Mouse (Mus musculus): ENCODE measurements around the gene Ralgapa1. TPM values are rescaled to one million over a fixed set of nuclear protein-coding genes. Genes with fewer than 3 reads are reported as not detected.

The Ralgapa1 gene
- 21.1 and 22.0 TPM in 2 replicates for polyA plus RNA-seq (2015; fragmentation: Nextera tagmentation; extraction: Ambion mirVana)

DNA sequence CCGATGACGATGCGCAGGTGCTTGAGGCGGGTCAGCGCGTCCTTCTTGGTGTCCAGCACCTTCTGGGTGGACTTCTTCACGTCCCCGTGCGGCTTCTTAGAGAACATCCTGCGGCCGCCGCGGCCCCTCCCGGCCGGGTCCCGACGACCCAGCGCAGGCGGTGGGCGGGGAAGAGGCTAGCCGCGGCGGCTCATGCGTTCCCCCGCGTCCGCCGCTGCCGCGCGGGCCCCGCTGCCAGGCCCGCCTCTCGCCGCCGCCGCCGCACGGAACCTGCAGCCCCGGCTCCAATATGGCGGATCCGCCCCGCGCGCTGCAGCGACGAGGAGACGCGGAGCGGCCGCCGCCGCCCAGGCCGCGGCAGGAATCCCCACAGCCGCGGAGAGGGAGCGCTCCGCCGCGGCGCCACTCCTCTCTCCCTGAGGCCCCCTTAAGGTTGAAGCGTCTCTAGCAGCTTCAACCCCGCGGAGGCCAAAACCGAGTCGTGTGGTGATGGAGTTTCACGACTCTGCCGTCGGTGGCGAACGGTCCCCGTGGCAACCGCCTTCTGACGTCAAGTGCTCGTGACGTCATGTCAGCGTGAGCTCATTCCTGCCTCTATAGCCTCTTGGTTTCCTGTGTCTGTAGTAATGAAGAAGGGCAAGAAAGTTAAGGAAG is at the start of gene Ralgapa1:
Gene Ralgapa1 (minus strand): TSS at position 507 of the 654 bp plus-strand sequence.
- 0% methylated on average over 49 of the region's 78 CpGs for WGBS

DNA sequence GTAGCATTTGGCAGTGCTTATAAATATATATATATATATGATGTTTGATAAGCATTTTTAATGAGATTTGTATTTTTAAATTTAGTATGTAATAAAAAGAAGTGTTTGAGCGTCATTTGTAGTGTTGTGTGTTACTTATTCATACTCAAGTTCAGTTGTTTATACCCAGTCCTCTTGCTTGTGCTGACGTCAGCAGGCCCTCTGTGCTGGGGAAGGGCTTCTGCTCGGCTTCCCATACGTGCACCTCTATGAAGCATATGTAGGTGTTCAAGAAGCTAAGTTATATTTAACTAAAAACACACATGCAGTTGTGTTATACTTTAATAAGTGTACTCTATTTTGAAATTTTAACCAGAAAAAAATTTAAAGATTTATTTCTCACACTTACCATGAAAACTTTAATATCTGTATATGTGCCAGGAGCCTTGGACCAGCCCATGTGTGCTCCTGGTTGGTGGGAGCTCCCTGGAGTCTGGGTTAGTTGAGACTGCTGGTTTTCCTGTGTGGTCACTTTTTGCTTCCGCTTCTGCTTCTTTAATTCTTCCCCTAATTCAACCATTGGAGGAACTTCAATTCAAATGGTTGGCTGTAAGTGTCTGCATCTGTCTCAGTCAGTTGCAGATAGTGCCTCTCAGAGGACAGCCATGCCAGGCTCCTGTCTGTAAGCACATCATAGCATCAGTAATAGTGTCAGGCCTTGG is 48.8 kb upstream of the Ralgapa1 start:
- Histone ChIP-seq H3K4me3 (ENCODE audit: low read length) (no peak overlapping the region), H3K4me1 (ENCODE audit: control insufficient read depth, insufficient read depth, low read depth, low read length) (no peaks in the 10 kb centered on the region), H3K9ac (ENCODE audit: low read depth, low read length) (no peak overlapping the region), H3K27me3 (replicated peaks; ENCODE audit: control insufficient read depth, insufficient read depth, low read length) (no peaks in the 10 kb centered on the region), H3K36me3 (ENCODE audit: control insufficient read depth, insufficient read depth, low read length) (peaks cover 34% of the 10 kb centered on the region), H3K27ac (ENCODE audit: low read depth, low read length) (no peak overlapping the region), H3K9me3 (ENCODE audit: control insufficient read depth, low read length) (peaks cover 2% of the 10 kb centered on the region; the same call in 1 of the 2 replicates), H3K4me2 (ENCODE audit: low read length) (no peak overlapping the region)
- no peak for ATAC-seq
- 96% methylated on average over 5 of the region's 5 CpGs for WGBS

More for the DNA sequence above, at the start of gene Ralgapa1:
- Histone ChIP-seq H3K27me3 (replicated peaks; ENCODE audit: control insufficient read depth, insufficient read depth, low read length) (no peaks in the 10 kb centered on the region), H3K9ac (ENCODE audit: low read depth, low read length) (peak within 1 kb of the TSS; percentile 97), H3K4me1 (ENCODE audit: control insufficient read depth, insufficient read depth, low read depth, low read length) (peaks cover 10% of the 10 kb centered on the region), H3K4me2 (ENCODE audit: low read length) (peak within 1 kb of the TSS; percentile 81), H3K9me3 (ENCODE audit: control insufficient read depth, low read length) (no peaks in the 10 kb centered on the region), H3K27ac (ENCODE audit: low read depth, low read length) (peak within 1 kb of the TSS; percentile 96), H3K4me3 (ENCODE audit: low read length) (peak within 1 kb of the TSS; percentile 99), H3K36me3 (ENCODE audit: control insufficient read depth, insufficient read depth, low read length) (no peaks in the 10 kb centered on the region)
- peak; percentile 94 for ATAC-seq

DNA sequence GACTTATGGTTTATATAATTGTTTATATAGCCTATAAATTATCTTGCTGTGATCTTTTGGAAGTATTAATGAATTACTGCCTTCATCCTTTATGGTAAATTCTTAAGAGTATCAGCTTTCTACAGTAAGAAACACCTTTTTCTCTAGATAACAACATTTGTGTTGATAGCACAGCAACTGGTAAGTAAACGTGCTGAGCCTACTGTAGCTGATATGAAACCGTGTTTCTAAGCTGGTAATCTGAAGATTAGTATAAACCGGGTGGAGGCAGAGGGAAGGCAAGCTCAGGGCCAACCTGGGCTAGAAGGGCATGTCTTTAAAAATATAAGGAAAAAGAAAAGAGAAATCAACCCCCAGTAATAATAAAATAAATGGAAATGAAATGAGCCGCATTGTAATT is 46.8 kb upstream of the Ralgapa1 start:
- H3K27me3 ChIP-seq (replicated peaks; ENCODE audit: control insufficient read depth, insufficient read depth, low read length): no peaks in the 10 kb centered on the region
- 93% methylated on average over 4 of the region's 4 CpGs for WGBS
- H3K4me3 ChIP-seq (ENCODE audit: low read length): no peak overlapping the region
- H3K4me2 ChIP-seq (ENCODE audit: low read length): no peak overlapping the region
- no peak overlapping the region for H3K9ac ChIP-seq (ENCODE audit: low read depth, low read length)
- H3K4me1 ChIP-seq (ENCODE audit: control insufficient read depth, insufficient read depth, low read depth, low read length): no peaks in the 10 kb centered on the region
- H3K27ac ChIP-seq (ENCODE audit: low read depth, low read length): no peak overlapping the region
- ATAC-seq: no peak
- H3K36me3 ChIP-seq (ENCODE audit: control insufficient read depth, insufficient read depth, low read length): peaks cover 39% of the 10 kb centered on the region
- H3K9me3 ChIP-seq (ENCODE audit: control insufficient read depth, low read length): peaks cover 2% of the 10 kb centered on the region; the same call in 1 of the 2 replicates

DNA sequence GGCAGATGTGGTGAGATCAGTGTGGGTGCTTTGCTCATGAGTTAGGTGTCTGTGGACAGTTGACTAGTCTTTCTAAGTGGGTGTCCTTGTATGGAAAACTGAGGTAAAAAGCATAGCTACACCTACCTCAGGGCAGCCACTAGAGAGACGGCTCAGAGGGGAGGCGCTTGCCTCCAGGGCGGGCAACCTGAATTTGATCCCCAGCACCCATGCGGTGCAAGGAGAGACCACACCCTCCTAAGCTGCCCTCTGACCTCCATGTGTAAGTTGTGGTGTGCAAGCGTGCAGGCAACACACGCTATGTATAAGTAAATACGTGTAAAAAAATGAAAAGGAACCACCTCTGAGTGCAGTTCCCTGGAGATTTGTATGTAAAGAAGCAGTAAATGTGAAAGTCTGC is 39.7 kb upstream of the Ralgapa1 start:
- Histone ChIP-seq H3K4me2 (ENCODE audit: low read length) (no peak overlapping the region), H3K27me3 (replicated peaks; ENCODE audit: control insufficient read depth, insufficient read depth, low read length) (no peaks in the 10 kb centered on the region), H3K4me3 (ENCODE audit: low read length) (no peak overlapping the region), H3K27ac (ENCODE audit: low read depth, low read length) (no peak overlapping the region), H3K4me1 (ENCODE audit: control insufficient read depth, insufficient read depth, low read depth, low read length) (no peaks in the 10 kb centered on the region), H3K9ac (ENCODE audit: low read depth, low read length) (no peak overlapping the region), H3K36me3 (ENCODE audit: control insufficient read depth, insufficient read depth, low read length) (peaks cover 46% of the 10 kb centered on the region), H3K9me3 (ENCODE audit: control insufficient read depth, low read length) (peaks cover 8% of the 10 kb centered on the region)
- ATAC-seq: no peak
- 91% methylated on average over 7 of the region's 7 CpGs for whole genome bisulfite sequencing

DNA sequence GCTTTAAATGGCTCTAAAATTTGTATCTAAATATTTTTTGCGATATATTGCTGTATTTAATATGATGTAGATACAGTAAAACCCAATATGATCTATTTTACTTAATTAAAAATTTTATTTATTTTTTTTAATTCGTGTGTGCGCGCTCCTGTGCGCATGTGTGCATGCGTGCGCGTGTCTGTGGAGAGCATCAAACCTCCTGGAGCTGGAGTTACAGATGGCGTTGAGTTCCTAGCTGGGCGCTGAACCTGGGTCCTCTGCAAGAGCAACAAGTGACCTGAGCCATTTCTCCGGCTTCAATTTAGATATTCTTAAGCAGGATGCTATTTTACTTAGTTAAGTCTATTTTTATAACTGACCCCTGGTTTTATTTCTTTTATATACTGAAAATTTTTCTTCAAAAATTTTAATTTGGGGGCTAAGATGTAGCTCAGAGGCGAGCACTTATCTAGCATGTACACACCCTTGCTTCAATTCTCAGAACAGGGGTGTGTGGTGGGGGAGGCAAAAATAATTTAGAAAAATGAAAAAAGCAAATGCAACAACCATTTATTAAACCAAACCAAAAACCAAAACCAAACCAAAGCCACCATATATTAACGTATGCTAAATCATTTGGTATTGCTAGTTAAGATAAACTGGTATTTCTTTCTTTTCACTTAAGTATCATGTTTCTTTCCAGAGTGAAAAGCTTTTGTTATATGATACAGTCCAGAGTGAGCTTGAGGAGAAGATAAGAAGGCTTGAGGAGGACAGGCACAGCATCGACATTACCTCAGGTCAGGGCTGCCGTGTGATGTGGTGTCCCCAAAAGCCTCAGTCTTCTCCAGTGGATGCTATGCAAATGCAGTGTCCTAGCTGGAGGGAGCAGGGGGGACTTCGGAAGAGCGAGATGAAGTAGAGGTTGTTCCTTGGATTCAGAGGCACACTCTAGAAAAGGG is 38.7 kb upstream of the Ralgapa1 start:
- Histone ChIP-seq H3K36me3 (ENCODE audit: control insufficient read depth, insufficient read depth, low read length) (peaks cover 39% of the 10 kb centered on the region), H3K27ac (ENCODE audit: low read depth, low read length) (no peak overlapping the region), H3K9ac (ENCODE audit: low read depth, low read length) (no peak overlapping the region), H3K4me1 (ENCODE audit: control insufficient read depth, insufficient read depth, low read depth, low read length) (no peaks in the 10 kb centered on the region), H3K4me2 (ENCODE audit: low read length) (no peak overlapping the region), H3K9me3 (ENCODE audit: control insufficient read depth, low read length) (peaks cover 9% of the 10 kb centered on the region), H3K4me3 (ENCODE audit: low read length) (no peak overlapping the region), H3K27me3 (replicated peaks; ENCODE audit: control insufficient read depth, insufficient read depth, low read length) (no peaks in the 10 kb centered on the region)
- WGBS: 96% methylated on average over 17 of the region's 17 CpGs
- no peak for ATAC-seq

DNA sequence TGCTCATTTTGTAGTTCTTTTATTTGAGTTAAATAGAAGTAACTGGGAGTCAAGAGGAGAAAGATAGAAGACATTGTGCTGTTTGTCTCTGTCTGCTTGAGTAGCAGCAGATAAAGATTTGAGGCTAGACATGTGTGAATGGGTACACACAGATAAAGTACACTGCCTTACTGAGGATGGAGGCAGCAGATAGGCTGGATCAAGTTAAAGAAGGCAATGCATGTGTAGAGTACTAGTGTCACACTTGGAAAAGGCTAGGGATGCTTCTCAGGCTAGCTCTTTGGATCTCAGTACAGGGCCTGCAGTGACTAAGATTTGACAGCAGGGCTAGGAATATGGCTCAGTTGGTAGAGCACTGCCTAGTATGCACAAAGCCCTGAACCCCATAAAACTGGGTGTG is 29.7 kb upstream of the Ralgapa1 start:
- no peak for ATAC-seq
- H3K36me3 ChIP-seq (ENCODE audit: control insufficient read depth, insufficient read depth, low read length): peaks cover 2% of the 10 kb centered on the region

DNA sequence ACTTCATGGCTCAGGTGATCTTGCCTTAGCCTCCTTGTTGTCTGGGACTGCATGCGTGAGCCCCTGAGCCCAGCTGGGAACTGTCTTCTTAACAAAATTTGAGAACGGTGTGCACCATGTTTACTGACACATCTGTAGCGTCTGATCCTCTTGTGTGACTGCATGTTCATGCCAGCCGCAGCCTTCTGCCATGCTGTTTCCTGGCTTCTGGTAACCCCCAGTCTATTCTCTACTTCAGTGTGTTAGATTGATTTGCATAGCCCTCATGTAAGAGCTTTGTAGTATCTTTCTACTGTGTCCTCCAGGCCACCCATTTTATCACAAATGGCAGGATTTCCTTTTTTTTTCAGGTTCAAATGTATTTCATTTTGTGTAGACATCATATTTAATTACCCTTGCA is 26.9 kb upstream of the Ralgapa1 start:
- Histone ChIP-seq H3K9ac (ENCODE audit: low read depth, low read length) (no peak overlapping the region), H3K9me3 (ENCODE audit: control insufficient read depth, low read length) (0 out of 2 replicates have a peak, but pooled peaks cover 2% of the 10 kb centered on the region), H3K4me2 (ENCODE audit: low read length) (no peak overlapping the region), H3K36me3 (ENCODE audit: control insufficient read depth, insufficient read depth, low read length) (peaks cover 9% of the 10 kb centered on the region), H3K27me3 (replicated peaks; ENCODE audit: control insufficient read depth, insufficient read depth, low read length) (no peaks in the 10 kb centered on the region), H3K4me1 (ENCODE audit: control insufficient read depth, insufficient read depth, low read depth, low read length) (no peaks in the 10 kb centered on the region), H3K4me3 (ENCODE audit: low read length) (no peak overlapping the region), H3K27ac (ENCODE audit: low read depth, low read length) (no peak overlapping the region)
- WGBS: 95% methylated on average over 4 of the region's 4 CpGs
- ATAC-seq: no peak

More for the DNA sequence above, 29.7 kb upstream of the Ralgapa1 start:
- Histone ChIP-seq H3K9ac (ENCODE audit: low read depth, low read length) (no peak overlapping the region), H3K9me3 (ENCODE audit: control insufficient read depth, low read length) (peaks cover 3% of the 10 kb centered on the region; the same call in 1 of the 2 replicates), H3K27ac (ENCODE audit: low read depth, low read length) (no peak overlapping the region), H3K4me1 (ENCODE audit: control insufficient read depth, insufficient read depth, low read depth, low read length) (no peaks in the 10 kb centered on the region), H3K4me3 (ENCODE audit: low read length) (no peak overlapping the region), H3K27me3 (replicated peaks; ENCODE audit: control insufficient read depth, insufficient read depth, low read length) (no peaks in the 10 kb centered on the region), H3K4me2 (ENCODE audit: low read length) (no peak overlapping the region)

DNA sequence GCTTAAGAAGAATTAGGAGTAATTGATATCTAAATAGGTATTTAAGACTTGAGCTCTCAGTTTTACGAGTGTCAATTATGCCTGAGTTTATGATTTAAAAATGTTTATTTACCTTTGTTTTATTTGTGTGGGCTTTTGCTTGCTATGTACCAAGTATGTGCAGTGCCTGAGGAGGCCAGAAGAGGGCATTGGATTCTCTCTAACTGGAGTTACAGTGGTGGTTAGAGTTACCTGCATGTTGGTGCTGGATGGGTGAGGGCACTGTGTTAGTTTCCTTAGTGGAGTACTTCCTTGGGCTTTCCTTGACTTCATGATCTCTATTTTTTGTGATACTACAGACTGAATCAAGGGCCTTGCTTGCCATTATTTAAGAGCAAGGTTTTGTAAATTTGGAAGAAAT is 25.8 kb upstream of the Ralgapa1 start:
- no peak for ATAC-seq
- 65% methylated on average over 1 of the region's 1 CpGs for WGBS
- no peak overlapping the region for H3K4me2 ChIP-seq (ENCODE audit: low read length)
- H3K36me3 ChIP-seq (ENCODE audit: control insufficient read depth, insufficient read depth, low read length): peaks cover 16% of the 10 kb centered on the region
- no peak overlapping the region for H3K4me3 ChIP-seq (ENCODE audit: low read length)
- no peaks in the 10 kb centered on the region for H3K27me3 ChIP-seq (replicated peaks; ENCODE audit: control insufficient read depth, insufficient read depth, low read length)
- no peak overlapping the region for H3K9ac ChIP-seq (ENCODE audit: low read depth, low read length)
- 0 out of 2 replicates have a peak, but pooled peaks cover 2% of the 10 kb centered on the region for H3K9me3 ChIP-seq (ENCODE audit: control insufficient read depth, low read length)
- H3K27ac ChIP-seq (ENCODE audit: low read depth, low read length): no peak overlapping the region
- no peaks in the 10 kb centered on the region for H3K4me1 ChIP-seq (ENCODE audit: control insufficient read depth, insufficient read depth, low read depth, low read length)

Data from hindbrain, embryonic 16.5 days (tissue).